Mouse (Mus musculus): ENCODE measurements around the gene Tgfb1.

DNA sequence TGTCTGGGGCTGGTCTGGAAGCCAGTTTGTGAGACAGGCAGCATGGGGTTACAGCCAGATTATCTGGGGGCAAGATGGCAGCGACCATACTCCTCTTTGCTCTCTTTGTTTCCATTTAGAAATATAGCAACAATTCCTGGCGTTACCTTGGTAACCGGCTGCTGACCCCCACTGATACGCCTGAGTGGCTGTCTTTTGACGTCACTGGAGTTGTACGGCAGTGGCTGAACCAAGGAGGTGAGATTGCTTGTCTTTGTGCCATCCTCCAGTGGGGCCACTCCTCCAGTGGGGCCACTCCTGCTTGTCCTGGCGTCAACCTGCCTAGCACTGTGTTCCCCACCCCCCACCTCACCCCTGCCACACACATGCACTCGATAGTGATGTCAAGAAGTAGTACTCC is 7.3 kb downstream of the Tgfb1 start:
- TF ChIP-seq CTCF (IDR thresholded peaks at IDR 0.05) (no peak), EP300 (IDR thresholded peaks at IDR 0.05) (no peak)

Data from lung, postnatal 0 days (tissue).